Mouse (Mus musculus): ENCODE data around the gene Pygb. TPM values are rescaled to one million over a fixed set of nuclear protein-coding genes. Genes with fewer than 3 reads are reported as not detected.

The Pygb gene
- polyA plus RNA-seq, 1 experiment from 2014 or later, result 185 TPM

- H3K4me3 ChIP-seq, result no peak overlapping the region
- no peak overlapping the region for H3K9ac ChIP-seq
- no peaks in the 10 kb centered on the region for H3K9me3 ChIP-seq
- H3K36me3 ChIP-seq, result no peaks in the 10 kb centered on the region
- no peak for ATAC-seq (ENCODE audit: extremely low read depth, insufficient number of reproducible peaks, low FRiP score, low TSS enrichment)
- no peaks in the 10 kb centered on the region for H3K27me3 ChIP-seq (replicated peaks)
- H3K4me2 ChIP-seq, result no peak overlapping the region
- 94% methylated on average over 1 of the region's 1 CpGs for WGBS
- H3K27ac ChIP-seq (replicated peaks), result no peak overlapping the region
- H3K4me1 ChIP-seq, result no peaks in the 10 kb centered on the region
These were observed 88.7 kb downstream of the Pygb start for GRCm38 (mm10) chr2:150875226-150875625.

GRCm38 (mm10) chr2:150877561-150877960 lies 91.0 kb downstream of the Pygb start:
- Histone ChIP-seq H3K9me3 (no peaks in the 10 kb centered on the region), H3K4me2 (no peak overlapping the region), H3K36me3 (no peaks in the 10 kb centered on the region), H3K9ac (no peak overlapping the region), H3K4me1 (peaks cover under 1% of the 10 kb centered on the region; the same call in 1 of the 2 replicates), H3K27ac (replicated peaks) (no peak overlapping the region), H3K27me3 (replicated peaks) (no peaks in the 10 kb centered on the region), H3K4me3 (no peak overlapping the region)
- ATAC-seq (ENCODE audit: extremely low read depth, insufficient number of reproducible peaks, low FRiP score, low TSS enrichment), result no peak
- WGBS, result 90% methylated on average over 4 of the region's 4 CpGs

Other genes with a start within 250 kb of the Pygb start
- 0.15 and 0.31 TPM in 2 replicates for gene Cst7, start 216.3 kb upstream of the Pygb start, polyA plus RNA-seq (2015; fragmentation: Nextera tagmentation; extraction: Ambion mirVana)
- 25.2 and 30.0 TPM in 2 replicates for gene Apmap, start 178.2 kb upstream of the Pygb start, polyA plus RNA-seq (2015; fragmentation: Nextera tagmentation; extraction: Ambion mirVana)
- 7.6 and 8.4 TPM in 2 replicates for gene Acss1, start 118.2 kb upstream of the Pygb start, polyA plus RNA-seq (2015; fragmentation: Nextera tagmentation; extraction: Ambion mirVana)
- gene Vsx1, start 97.4 kb upstream of the Pygb start, polyA plus RNA-seq (2015; fragmentation: Nextera tagmentation; extraction: Ambion mirVana), result not detected in 2 replicates
- 22.5 and 23.1 TPM in 2 replicates for gene Entpd6, start 37.7 kb upstream of the Pygb start, polyA plus RNA-seq (2015; fragmentation: Nextera tagmentation; extraction: Ambion mirVana)
- gene Abhd12, start 118.0 kb downstream of the Pygb start, polyA plus RNA-seq (2015; fragmentation: Nextera tagmentation; extraction: Ambion mirVana), result 42.3 and 45.0 TPM in 2 replicates
- 29.3 and 30.7 TPM in 2 replicates for gene Gins1, start 118.7 kb downstream of the Pygb start, polyA plus RNA-seq (2015; fragmentation: Nextera tagmentation; extraction: Ambion mirVana)

All from heart, embryonic 13.5 days (tissue).